Mouse (Mus musculus) liver, embryonic 14.5 days (tissue): Measurements from ENCODE around the gene Slc39a10.

Experiments
- CTCF ChIP-seq: IDR thresholded peaks from 2 replicates; pipeline ENCODE4 v1.5.1; 2016; ENCODE audit warnings: antibody characterized with exemption, low read depth, control low read depth
- EP300 ChIP-seq: IDR thresholded peaks from 2 replicates; pipeline ENCODE4 v1.6.1; 2016; ENCODE audit warnings: antibody characterized with exemption, low read depth

- no peak for TF ChIP-seq CTCF
- TF ChIP-seq EP300 = no peak
These were observed 87.6 kb downstream of the Slc39a10 start for GRCm38 (mm10) chr1:46805074-46805473.
